Mouse (Mus musculus) testis, postnatal 10 days (tissue): ENCODE measurements around the gene Rpgrip1l.

Experiments used
- DNase-seq: peaks from one replicate; pipeline ENCODE4 v3.0.0; 2021; ENCODE audit warnings: low spot score

The Rpgrip1l gene

GRCm38 (mm10) chr8:91312835-91313832 is at the start of gene Rpgrip1l, which contains the start of gene Fto:
Gene Rpgrip1l, minus strand, starts transcription at chr8:91313262.
Gene Fto, plus strand, starts transcription at chr8:91313525.
- peak; percentile 95 for DNase-seq

GRCm38 (mm10) chr8:91360644-91361357 is 47.7 kb upstream of the Rpgrip1l start:
- DNase-seq, result no peak

- no peak for DNase-seq
Observed at GRCm38 (mm10) chr8:91359511-91359910, 46.4 kb upstream of the Rpgrip1l start.

- DNase-seq, result no peak
Observed at GRCm38 (mm10) chr8:91358016-91358415, 45.0 kb upstream of the Rpgrip1l start.

- no peak for DNase-seq
Observed at GRCm38 (mm10) chr8:91357493-91358014, 44.5 kb upstream of the Rpgrip1l start.

GRCm38 (mm10) chr8:91355956-91356699 is 43.1 kb upstream of the Rpgrip1l start:
- no peak for DNase-seq

GRCm38 (mm10) chr8:91355301-91355905 is 42.3 kb upstream of the Rpgrip1l start:
- no peak for DNase-seq

GRCm38 (mm10) chr8:91353907-91354306 is 40.8 kb upstream of the Rpgrip1l start:
- DNase-seq, result no peak

GRCm38 (mm10) chr8:91353062-91353461 is 40.0 kb upstream of the Rpgrip1l start:
- no peak for DNase-seq

GRCm38 (mm10) chr8:91352598-91352997 is 39.5 kb upstream of the Rpgrip1l start:
- DNase-seq, result no peak

- no peak for DNase-seq
Observed at GRCm38 (mm10) chr8:91350628-91351027, 37.6 kb upstream of the Rpgrip1l start.

GRCm38 (mm10) chr8:91349816-91350215 is 36.8 kb upstream of the Rpgrip1l start:
- DNase-seq, result no peak

GRCm38 (mm10) chr8:91347595-91347994 is 34.5 kb upstream of the Rpgrip1l start:
- no peak for DNase-seq

- no peak for DNase-seq
Observed at GRCm38 (mm10) chr8:91347146-91347545, 34.1 kb upstream of the Rpgrip1l start.

- DNase-seq, result no peak
Observed at GRCm38 (mm10) chr8:91344659-91345058, 31.6 kb upstream of the Rpgrip1l start.

- no peak for DNase-seq
Observed at GRCm38 (mm10) chr8:91342798-91343197, 29.7 kb upstream of the Rpgrip1l start.

GRCm38 (mm10) chr8:91342196-91342595 is 29.1 kb upstream of the Rpgrip1l start:
- no peak for DNase-seq

- DNase-seq, result no peak
Observed at GRCm38 (mm10) chr8:91340746-91341145, 27.7 kb upstream of the Rpgrip1l start.

GRCm38 (mm10) chr8:91339651-91340050 is 26.6 kb upstream of the Rpgrip1l start:
- DNase-seq, result no peak

- DNase-seq, result no peak
Observed at GRCm38 (mm10) chr8:91338389-91339154, 25.5 kb upstream of the Rpgrip1l start.

- no peak for DNase-seq
Observed at GRCm38 (mm10) chr8:91329461-91329850, 16.4 kb upstream of the Rpgrip1l start.
